Mouse (Mus musculus) ovary, adult 18-20 months (tissue): Measurements from ENCODE around the gene Tmem106a.

Source experiments
- DNase-seq: peaks from one replicate; pipeline ENCODE4 v3.0.0; 2022; ENCODE audit warnings: low spot score, mixed read lengths

The Tmem106a gene

DNA sequence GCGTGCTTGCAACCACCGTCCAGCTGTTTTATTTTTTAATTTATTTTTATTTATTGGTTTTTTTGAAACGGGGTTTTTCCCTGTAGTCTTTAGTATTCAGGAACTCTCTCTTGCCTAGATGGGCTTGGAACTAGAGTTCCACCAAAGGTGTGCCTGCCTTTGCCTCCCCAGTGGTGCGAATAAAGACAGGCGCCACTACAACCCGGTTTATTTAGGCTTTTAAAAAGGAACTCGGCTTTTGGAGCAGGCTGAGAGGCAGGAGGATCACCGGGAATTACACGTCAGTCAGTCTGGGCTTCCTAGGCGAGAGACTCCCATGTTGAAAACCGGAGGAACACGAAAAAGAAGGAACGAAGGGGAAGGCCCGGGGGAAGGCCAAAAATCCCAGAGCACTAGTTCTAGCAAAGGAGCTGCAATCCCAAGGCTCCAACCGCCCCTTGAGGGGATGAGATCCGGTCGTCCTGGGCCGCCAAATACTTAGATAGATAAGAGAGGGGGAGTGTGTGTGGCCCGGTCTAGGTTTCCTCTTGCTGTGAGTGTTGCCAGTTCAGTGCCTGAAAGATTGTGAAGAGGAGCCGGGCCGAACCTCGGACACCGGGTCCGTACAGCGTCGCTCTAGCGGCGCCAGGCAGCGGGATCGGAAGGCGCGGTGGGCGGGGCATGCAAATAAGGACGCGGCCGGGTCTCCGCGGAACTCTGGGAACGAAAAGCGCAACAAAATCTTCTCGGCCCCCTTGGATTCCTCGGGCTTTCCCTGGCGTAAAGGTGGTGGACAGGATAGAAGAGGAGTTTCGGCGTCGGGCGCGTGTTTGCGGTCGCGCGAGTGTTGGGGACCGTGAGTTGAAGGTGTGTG, 59.0 kb downstream of the Tmem106a start:
- peak; percentile 70 for DNase-seq
